Mouse (Mus musculus) adrenal gland, postnatal 4 days (tissue): ENCODE measurements around the gene Tarbp2. TPM values are rescaled to one million over a fixed set of nuclear protein-coding genes. Genes with fewer than 3 reads are reported as not detected.
A peak's percentile ranks its signal among the peaks of the same experiment; 100 is the strongest.

Source experiments
- DNase-seq, 2 experiments: peaks; one replicate each; pipeline ENCODE4 v3.0.0; 2021 to 2022; ENCODE audit warnings: low spot score in 2 of 2, mixed read lengths in 2 of 2
- total RNA-seq, 2 experiments: library from RNA; stranded (reverse); gene quantifications; 2 replicates each; pipeline ENCODE4 v1.2.3; 2021

Tarbp2 gene
- total RNA-seq, 2 experiments from 2014 or later = 52.8 to 53.2 TPM

DNA sequence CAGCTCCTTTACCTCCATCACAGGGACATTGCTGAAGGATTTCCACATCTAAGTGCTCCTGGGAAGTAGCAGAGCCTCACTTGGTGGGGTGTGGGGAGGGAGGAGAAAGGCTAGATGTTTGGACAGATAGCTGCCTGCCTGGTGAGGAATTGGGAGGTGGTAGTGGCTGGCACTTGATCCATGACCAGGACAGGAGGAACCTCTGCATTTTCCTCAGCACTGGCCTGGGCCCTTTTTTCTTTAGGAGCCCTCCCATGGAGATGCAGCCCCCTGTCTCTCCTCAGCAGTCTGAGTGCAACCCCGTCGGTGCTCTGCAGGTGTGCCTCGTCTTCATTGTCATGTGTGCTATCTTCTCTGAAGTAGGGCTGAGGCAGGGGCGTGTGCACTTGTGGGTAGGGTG lies 3.5 kb downstream of the Tarbp2 start:
- DNase-seq = no peak

DNA sequence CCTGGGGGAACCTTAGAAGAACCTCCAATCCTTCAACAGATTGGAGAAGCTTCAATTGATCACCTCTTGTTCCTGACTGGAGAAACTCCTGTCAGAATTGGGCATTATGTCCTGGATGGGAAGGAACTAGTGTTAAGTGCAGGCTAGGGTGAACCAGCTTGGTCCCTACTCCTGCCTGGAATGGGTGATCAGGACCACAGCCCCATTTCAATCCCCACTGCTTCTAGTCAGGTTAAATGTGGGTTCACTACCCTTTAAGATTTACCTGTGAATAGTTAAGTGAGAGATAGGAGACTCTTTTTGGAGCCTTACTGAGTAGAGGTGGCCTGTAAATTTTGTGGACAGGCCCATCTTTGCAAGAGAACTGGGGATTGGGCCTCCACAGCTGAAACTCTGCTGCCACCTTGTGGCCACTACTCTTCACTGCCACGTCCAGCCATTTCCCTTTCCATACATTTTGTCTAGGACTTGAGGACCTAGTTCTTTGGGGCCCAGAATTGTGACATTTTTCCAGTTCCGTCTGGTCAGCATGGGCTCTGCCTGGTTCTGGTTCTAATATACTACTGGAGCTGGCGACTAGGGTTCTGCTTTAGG lies 7.0 kb downstream of the Tarbp2 start, which contains the start of gene Npff:
Npff (minus strand) TSS at position 51 of the 594 bp plus-strand sequence.
- DNase-seq = peak in 1 of 2 experiments; percentile 49

DNA sequence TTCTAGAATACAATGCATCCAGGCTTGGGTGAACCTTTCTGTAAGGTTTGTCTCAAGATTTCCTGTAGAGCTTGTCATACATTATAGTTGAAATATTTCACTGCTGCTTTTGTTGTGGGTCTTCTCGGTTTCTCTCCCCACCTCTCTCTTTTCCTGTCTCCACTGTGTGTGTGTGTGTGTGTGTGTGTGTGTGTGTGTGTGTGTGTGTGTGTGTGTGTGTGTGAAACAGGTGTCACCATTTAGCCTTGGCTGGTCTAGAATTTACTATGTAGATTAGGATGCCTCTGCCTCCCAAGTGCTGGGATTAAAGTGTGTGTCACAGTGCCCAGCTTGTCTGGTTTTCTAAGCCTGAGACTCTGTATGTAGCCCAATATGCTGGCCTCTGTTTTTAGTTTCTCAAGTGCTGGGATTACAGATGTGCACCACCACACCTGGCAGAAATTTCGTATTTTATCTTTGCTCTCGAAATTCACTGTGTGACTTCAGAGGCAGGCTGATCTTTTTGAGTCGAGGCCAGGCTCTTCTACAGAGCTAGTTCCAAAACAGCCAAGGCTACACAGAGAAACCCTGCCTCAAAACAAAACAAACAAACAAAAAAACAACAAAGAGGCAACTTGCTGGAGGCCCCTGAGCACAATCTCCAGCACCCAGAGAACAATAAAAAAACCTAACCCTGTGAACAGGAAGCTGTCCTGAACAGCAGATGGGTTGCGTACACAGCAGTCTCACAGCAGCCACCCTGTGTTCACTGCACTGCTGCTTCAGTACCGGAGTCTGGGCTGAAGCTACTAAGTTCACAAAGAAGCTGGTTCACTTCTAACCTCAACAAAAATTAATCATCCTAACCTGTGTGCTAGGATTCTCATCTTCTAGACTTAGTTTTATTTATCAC lies 8.4 kb downstream of the Tarbp2 start:
- no peak for DNase-seq

DNA sequence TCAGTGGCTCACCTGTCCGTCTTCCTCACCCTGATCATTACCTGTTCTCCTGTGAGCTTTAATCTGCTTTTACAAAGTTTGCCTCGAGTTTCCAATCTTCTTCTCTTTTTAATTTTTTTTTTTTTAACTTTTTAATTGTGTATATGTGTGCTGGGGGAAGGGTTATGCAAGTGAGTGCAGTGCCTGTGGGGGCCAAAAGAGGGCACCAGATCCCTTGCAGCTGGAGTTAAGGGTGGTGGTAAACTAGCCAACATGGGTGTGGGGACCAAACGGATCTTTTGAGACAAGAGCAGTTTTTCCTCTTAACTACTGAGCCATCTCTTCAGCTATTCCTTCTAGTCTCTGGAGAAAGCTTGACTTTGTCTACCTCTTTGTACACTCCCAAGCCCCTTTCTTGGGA lies 9.9 kb downstream of the Tarbp2 start:
- no peak for DNase-seq

DNA sequence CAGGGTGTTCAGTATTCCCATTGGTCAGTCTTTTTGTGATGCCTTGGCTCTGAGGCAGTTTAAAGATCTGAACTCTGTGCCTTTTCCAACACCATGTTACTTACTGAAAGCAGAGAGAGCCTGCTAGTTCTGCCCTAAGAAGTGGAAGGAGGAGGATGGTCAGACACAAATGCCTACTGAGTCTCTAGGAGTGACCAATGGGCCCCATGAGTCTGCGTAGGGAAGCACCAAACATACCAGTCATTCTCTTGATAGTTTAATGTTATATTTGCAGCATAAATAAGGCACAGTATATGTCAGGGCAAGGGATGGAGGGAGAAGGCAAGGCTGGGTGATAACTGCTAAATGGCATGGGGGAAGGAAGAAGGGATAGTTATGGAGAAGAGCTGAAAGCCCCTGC lies 10.4 kb downstream of the Tarbp2 start:
- DNase-seq = no peak

DNA sequence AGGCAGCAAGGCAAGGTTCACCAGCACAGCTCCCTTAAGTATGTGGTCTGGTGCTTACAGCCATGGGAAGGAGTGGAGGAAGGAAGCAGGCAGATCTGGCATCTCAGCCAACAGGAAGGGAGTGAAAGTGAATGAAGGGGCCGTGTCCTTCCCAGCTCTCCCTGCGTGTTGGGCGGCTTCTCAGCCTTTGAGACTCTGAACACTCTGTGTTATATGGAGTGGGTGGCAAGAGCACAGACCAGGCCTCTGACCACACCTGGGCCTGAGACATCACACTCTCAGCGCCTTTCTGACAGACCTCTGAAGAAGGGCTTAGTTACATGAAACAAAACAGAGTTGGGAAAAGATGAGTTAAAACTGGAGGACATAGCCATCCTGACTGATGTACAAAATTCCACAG lies 12.6 kb downstream of the Tarbp2 start:
- no peak for DNase-seq

DNA sequence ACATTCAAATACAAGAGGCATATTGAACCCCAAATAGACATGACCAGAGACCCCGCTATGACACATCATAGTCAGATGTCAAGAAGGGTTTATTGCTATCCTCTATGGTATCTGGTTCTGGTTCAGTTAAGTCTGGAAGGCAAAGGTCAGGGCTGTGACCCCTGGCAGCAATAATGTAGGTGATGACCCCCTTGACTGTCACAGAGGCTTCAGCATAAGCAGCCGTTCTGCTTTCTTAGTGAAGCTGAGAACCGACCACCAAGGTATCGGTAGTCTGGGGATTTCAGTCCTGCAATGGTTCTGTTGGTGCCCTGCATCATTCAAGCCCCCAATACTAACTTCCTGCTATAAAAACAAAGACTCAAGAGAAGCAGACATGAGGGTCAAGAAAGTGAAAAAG lies 13.6 kb downstream of the Tarbp2 start:
- no peak for DNase-seq

DNA sequence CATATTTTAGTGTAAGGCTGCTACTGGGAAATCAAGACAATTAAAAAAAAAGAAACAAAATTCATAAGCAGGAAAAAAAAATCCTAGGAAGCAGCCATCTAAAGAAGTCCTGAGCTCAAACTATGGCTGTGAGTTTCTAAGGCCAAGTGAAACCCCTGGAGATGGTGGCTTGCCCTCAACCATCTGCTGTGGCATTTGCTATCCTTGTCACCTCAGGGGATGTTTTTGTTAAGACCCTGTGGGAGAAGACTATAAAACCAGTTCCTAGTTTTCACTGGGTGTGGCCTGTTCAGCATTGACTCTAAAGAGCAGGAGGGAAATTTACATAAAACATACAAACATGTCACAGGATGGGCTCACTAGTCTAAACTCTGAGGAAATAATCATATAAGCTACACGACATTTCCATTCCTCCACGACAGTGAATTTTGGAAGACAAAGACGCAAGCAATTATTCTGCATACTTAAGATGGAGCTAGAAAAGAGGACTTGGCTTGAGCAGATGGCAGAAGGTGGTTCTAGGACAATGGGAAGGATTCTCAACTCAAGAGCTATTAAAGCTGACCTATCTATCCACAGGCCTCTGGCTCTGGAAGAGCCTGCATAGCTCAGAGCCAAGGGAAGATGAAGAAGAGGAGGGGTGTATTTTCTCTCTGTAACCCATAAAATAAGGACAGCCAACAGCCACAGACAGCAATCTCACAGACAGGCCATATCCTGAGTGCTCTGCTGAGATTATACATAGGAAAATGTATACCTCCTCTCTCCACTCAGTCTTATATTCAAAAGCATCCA lies 14.3 kb downstream of the Tarbp2 start:
- DNase-seq = no peak

DNA sequence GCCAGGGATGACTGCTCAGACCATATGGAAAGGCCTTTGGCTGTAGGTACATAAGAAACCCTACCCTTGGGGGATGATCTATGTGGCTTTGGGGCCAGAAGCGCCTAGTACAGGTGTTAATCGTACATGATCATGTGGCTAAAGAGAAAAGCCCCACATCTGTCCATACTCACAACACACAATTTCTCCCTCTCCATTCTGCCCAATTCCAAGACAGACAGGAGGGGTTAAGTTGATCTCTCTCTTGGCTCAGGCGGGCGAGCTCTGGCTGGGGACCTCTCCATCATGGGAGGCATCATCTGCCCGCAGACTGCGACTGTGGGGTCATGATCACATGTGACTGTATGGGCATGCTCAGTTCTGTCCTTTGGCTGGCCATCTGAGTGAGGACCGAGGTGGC lies 15.9 kb downstream of the Tarbp2 start:
- no peak for DNase-seq

DNA sequence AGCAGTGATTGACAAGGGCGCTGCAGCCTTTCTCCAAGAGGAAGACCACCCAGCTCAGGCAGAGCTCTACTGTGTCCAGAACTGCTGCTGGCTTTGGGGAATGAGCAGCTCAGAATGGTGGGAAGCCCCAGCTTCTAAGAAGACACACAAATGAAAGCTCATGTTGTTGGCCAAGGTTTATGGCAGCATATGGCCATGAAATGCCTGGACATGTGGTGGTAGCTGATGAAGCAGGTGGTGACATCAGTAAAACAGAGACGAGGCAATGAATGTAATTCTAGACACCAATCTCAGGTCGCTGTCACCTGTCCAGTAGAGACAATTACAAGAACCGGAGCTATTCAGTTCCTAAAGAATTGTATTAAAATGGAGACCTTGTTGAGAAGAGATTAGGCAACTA lies 26.8 kb downstream of the Tarbp2 start:
- no peak for DNase-seq

DNA sequence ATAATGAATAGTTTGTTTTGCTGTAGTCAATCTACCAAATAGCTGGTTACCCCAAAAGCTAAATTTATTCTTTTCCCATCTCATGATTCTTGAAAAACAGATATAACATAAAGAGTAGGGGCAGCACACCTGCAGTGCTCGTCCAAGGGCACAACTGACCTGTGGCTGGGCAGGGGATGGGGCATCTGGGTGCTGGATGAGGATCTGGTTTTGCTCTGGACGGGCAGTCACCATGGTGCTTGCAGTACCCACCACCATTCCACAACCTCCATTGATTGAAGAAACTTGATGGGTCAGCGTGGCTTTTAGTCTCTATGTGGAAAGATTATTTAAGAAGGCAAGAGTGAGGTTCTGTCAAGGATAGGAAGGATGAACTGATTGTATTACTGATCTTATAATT lies 28.3 kb downstream of the Tarbp2 start:
- no peak for DNase-seq

DNA sequence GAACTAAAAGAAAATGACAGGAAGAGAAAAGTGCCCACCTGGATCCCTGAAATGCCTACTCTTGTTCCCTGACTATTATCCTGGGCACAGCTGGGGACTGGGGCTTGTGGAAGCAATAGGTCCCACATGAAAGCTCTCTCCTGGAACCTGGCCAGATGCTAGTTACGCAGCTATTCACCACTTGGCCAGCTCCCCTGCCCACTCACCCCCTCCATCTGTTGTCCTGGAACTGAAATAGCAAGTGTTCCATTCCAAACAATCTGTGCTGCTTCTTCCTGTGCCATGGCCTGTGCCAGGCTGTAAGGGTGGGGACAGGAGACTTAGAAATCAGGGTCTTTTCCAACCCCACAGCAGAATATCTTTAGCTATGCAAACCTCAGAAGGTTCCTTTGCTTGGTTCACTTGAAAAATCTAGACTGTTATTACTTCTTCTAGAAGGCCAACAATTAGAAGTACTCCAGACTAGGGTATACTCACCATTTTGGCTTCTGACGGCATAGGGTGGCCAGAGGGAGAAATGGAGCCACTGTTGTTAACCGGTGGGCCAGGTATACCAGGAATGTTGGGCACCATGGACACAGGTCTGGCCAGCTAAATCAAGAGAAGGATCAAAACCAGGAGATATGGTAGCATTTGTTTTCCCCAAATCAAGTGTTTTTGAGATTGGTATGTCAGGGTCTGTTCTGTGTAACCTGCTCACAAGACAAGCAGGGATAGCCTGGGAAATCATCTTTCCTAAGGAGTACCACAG lies 28.9 kb downstream of the Tarbp2 start:
- DNase-seq = no peak

DNA sequence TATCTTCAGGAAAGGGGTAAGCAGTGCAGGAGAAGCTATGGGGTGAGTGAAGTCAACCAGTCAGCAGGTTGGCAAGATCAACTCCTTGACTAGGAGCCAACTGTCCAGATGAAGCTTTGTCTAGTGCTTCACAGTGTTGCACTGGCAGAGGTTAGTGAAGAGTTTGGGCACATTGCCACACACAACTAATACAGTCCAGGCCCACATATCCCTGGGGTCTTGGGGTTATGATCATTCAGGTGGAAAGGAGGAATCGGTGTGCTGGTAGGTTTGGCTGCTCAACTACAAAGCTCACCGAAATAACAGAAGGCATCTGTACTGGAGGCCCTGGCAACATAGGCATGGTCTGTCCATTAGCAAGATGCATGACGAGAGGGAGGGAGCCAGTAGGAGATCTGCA lies 29.5 kb downstream of the Tarbp2 start:
- DNase-seq = no peak

DNA sequence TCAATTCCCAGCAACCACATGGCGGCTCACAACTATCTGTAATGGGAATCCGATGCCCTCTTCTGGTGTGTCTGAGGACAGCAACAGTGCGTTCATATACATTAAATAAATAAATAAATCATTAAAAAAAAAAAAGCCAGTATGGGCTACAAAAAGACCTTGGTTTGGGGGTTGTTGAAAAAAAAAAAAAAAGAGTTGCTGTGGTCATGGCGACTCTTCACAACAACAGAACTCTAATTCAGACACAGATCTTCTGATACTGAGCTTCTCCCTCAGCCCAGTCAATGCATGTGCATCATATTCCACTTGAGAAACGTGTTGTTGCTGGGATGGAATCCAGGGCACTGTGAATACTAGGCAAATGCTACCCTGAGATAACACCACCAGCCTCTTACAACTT lies 34.6 kb downstream of the Tarbp2 start:
- DNase-seq = no peak

DNA sequence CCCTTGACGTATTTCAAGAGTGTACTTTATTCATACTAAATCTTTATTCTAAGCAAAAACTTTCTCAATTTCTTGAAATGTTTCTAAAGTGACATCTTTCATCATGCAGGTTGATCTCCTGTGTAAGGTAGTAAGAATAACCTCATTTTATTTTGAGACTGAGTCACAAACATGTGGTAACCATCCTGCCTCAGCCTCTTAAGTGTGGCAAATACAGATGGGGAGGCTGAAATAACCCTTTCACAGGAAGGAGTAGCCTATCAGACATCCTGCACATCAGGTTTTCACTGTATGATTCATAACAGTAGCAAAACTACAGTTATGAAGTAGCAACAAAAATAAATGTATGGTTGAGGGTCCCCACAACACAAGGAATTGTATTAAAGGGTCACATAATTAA lies 37.6 kb downstream of the Tarbp2 start:
- DNase-seq = no peak

DNA sequence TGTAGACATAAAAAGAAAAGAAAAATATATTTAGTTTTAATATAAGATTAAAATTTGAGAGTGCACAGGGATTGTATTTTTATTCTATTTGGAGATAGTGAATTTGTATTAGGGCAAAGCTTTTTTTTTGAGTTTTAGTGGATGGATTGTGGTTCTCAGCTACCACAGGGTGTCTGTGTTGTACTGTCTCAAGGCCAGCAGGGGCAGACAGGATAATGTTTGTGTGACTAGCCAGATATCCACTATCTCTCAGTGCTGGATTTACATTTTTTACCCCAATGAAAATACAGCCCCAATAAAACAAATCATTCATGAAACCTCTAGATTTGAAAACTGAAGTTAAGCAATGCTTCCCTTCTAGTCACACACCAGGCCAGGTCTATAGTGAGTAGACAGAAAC lies 39.6 kb downstream of the Tarbp2 start:
- DNase-seq = no peak

DNA sequence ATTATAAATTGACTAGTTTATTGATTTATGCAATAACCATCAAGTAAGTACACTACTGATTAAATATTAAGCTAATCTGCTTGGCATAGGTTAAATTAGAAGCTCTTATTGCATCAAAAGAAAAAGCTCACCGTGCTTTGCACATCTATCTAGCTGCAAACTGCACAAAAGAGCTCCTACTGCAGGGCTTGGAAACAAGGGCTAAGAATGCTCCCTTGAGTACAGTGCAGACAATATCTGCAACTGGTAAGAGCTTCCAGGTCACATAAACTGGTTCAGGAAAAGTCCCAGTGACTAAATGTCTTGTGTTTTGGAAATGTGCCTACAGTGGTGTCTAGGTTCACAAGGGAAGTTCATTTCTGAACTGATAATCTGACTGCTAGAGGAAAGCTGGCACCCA lies 44.5 kb downstream of the Tarbp2 start:
- DNase-seq = no peak

DNA sequence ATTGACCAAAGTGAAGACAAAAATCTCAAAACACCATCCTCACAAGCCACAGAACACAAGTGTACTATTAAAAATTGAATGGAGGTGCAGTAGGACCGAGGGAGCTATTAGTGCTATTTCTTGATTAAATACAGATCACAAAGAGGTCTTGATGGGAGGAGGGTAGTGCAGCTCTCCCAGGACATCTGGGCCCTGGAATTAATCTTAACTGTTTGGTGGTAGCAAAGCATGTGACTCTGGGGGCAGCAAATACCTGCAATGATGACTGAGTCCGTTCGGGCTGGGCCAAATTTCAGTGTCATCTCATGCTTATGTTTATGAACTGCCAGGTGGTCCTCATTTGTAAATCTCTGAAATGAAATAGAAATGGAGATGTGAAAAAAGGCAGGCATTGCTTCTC lies 45.1 kb downstream of the Tarbp2 start:
- no peak for DNase-seq

DNA sequence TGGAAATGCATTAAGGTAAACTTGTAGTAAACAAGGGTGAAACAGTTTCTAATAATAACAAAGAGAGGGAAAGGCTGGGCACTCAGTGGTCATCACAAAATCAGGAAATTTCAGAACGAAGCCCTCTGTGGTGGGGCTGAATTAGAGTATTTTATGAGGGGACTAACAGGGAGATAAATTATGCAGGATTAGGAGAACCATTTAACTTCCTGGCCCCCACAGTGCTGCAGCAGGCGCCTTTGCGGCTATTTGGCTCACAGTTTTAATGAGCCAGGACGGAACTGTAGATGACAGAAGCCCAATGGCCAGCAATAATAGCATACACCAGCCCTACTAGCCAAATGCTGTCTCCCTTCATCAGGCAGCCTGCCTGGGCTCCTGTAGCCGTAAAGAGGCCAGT lies 45.7 kb downstream of the Tarbp2 start:
- DNase-seq = no peak

DNA sequence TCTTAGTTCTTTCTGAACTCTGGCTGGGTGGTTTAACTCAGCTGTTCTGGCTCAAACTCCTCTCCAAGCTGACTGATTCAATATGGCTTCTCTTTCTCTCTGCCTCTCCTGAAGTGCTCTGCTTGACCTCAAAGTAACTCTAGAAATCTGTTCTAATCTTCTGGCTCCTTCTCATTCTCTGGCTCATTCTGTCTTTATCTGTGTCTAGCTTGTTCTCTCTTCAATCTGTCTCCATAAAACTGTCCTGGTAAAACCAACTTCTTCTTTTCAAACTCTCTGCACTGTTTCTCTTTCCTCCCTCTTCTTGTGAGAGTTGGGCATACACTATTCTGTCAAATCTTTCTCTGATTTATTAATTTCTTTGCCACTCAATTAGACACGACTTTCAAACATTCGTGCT lies 49.9 kb downstream of the Tarbp2 start:
- no peak for DNase-seq

DNA sequence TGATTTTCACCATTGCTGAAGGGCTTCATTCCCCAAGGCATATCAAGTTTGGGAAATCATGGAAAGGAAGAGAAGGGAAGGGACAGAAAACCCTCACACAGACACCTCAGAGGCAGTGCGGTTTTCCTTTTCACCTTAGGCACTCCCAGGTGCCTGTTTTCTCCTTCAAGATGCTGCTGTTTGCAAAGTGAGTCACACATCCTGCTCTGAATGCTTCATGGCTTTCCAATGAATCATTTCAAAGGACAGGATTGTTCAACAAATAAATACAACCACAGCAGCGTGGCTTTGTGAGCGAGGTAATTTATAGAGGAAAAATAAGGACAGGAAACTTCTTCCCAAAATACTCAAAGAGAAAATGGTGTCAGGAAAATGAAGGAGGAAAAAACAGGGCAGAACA lies 54.1 kb downstream of the Tarbp2 start:
- DNase-seq = no peak
